Mouse (Mus musculus): ENCODE results near the gene Fam20a. TPM values are rescaled to one million over a fixed set of nuclear protein-coding genes. Genes with fewer than 3 reads are reported as not detected.

The Fam20a gene
- polyA plus RNA-seq, 1 experiment from 2014 or later, result 7.8 TPM

DNA sequence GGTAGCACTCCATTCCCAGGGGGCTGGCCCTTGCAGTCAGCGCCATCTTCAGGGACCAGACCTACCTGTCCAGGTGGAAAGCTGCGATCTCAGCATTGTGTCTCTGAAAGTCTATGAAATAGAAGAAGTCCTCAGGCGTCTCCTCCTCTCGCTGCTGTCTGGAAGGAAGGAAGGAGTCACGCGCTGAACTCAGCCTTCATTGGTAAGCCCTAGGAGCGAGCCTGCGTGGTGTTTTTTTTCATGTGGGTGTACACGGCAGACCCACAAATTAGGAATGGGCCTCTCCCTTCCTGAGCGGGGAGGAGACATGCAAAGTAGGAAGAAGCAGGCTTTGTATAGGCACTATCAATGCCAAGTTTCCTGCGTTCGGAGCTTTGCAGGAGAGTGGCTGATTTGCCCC, 43.8 kb downstream of the Fam20a start:
- ATAC-seq (ENCODE audit: low read depth), result no peak
- Histone ChIP-seq H3K9ac (replicated peaks; ENCODE audit: low read depth, low read length) (no peak overlapping the region), H3K36me3 (ENCODE audit: control insufficient read depth, insufficient read depth, low read length) (no peaks in the 10 kb centered on the region), H3K27me3 (ENCODE audit: control insufficient read depth, insufficient read depth, low read length) (no peaks in the 10 kb centered on the region), H3K27ac (ENCODE audit: low read depth, low read length) (no peak overlapping the region), H3K4me3 (ENCODE audit: low read depth, low read length) (no peak overlapping the region), H3K4me2 (ENCODE audit: low read depth, low read length) (no peak overlapping the region), H3K4me1 (ENCODE audit: control insufficient read depth, insufficient read depth, low read length) (no peaks in the 10 kb centered on the region), H3K9me3 (ENCODE audit: control insufficient read depth, low read length) (no peaks in the 10 kb centered on the region)
- 79% methylated on average over 12 of the region's 12 CpGs for WGBS

DNA sequence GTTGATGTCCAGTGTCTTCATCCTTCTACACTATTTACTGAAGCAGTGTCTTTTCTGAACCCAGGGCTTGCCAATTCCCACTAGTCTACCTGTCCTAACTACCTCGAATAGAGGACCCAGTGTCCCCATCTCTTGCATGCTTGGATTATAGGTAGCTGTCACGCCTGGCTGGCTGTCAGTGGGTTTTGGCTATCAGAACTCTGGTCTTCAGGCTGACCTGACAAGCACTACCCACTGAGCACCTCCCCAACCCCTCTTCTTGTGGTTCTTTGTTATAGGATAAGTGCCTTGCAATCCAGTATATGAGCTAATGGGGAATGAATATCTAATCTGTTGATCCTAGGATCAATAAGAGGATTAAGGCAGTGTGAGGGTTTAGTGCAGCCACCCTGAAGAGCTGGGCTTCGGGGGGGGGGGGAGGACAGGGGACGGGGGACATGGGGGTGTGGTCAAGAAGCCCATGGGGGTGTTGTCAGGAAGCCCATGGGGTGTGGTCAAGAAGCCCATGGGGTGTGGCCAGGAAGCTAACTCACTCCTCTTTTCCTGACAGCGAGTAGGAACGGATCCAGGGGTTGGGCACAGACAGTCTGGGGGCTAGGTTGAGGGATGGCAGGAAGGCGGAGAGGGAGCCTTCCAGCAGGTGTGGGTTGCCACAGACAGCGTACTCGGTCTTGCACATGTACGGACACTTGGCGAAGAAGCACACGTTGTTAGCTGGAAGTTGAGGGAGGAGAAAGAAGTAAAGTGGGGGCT, 45.3 kb downstream of the Fam20a start:
- Histone ChIP-seq H3K4me3 (ENCODE audit: low read depth, low read length) (no peak overlapping the region), H3K27ac (ENCODE audit: low read depth, low read length) (no peak overlapping the region), H3K9ac (replicated peaks; ENCODE audit: low read depth, low read length) (no peak overlapping the region), H3K27me3 (ENCODE audit: control insufficient read depth, insufficient read depth, low read length) (no peaks in the 10 kb centered on the region), H3K36me3 (ENCODE audit: control insufficient read depth, insufficient read depth, low read length) (no peaks in the 10 kb centered on the region), H3K4me2 (ENCODE audit: low read depth, low read length) (no peak overlapping the region), H3K4me1 (ENCODE audit: control insufficient read depth, insufficient read depth, low read length) (no peaks in the 10 kb centered on the region), H3K9me3 (ENCODE audit: control insufficient read depth, low read length) (no peaks in the 10 kb centered on the region)
- no peak for ATAC-seq (ENCODE audit: low read depth)
- WGBS, result 77% methylated on average over 12 of the region's 12 CpGs

DNA sequence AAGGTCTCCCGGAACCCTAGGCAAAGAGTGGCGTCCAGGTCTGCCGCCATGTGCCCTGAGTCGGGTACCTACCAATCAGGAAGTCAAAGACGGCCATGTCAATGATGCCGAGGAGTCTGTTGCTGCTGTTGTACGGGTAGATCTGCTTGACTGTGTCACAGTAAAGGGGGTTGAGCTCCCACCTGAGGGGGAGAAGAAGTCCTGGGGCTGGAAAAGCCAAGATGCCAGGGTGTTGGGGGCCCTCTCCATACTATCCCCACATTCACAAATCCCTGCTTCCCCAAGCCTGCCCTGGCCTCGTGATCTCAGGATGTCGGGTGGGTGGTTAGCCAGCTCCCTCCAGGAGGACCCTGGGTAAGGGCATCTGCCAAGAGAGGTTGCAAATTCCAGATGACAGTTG, 46.3 kb downstream of the Fam20a start:
- Histone ChIP-seq H3K4me3 (ENCODE audit: low read depth, low read length) (no peak overlapping the region), H3K36me3 (ENCODE audit: control insufficient read depth, insufficient read depth, low read length) (no peaks in the 10 kb centered on the region), H3K9me3 (ENCODE audit: control insufficient read depth, low read length) (no peaks in the 10 kb centered on the region), H3K4me2 (ENCODE audit: low read depth, low read length) (no peak overlapping the region), H3K27me3 (ENCODE audit: control insufficient read depth, insufficient read depth, low read length) (no peaks in the 10 kb centered on the region), H3K9ac (replicated peaks; ENCODE audit: low read depth, low read length) (no peak overlapping the region), H3K4me1 (ENCODE audit: control insufficient read depth, insufficient read depth, low read length) (no peaks in the 10 kb centered on the region), H3K27ac (ENCODE audit: low read depth, low read length) (no peak overlapping the region)
- ATAC-seq (ENCODE audit: low read depth), result no peak
- WGBS, result 89% methylated on average over 9 of the region's 9 CpGs

DNA sequence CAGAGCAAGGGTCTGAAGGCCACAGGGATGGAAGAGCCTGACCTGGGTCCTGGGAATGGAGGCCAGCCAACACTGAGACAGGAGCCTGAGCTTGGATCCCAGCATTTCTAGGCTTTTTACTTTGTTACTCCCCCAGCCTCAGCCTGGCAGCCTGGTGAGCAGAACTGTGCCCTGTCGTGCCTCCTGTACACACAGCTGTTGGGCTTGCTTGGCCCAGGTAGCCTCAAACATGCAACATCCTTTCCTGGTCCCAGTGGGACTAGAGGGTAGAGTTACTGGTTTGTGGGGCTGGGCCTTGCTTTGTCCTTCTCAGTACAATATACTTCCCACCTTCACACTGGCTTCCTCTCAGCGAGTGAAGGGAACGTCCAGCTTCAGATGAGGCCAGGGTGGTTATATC, 46.9 kb downstream of the Fam20a start:
- Histone ChIP-seq H3K36me3 (ENCODE audit: control insufficient read depth, insufficient read depth, low read length) (no peaks in the 10 kb centered on the region), H3K9ac (replicated peaks; ENCODE audit: low read depth, low read length) (no peak overlapping the region), H3K27me3 (ENCODE audit: control insufficient read depth, insufficient read depth, low read length) (no peaks in the 10 kb centered on the region), H3K27ac (ENCODE audit: low read depth, low read length) (no peak overlapping the region), H3K4me3 (ENCODE audit: low read depth, low read length) (no peak overlapping the region), H3K9me3 (ENCODE audit: control insufficient read depth, low read length) (no peaks in the 10 kb centered on the region), H3K4me1 (ENCODE audit: control insufficient read depth, insufficient read depth, low read length) (no peaks in the 10 kb centered on the region), H3K4me2 (ENCODE audit: low read depth, low read length) (no peak overlapping the region)
- no peak for ATAC-seq (ENCODE audit: low read depth)
- 88% methylated on average over 3 of the region's 3 CpGs for WGBS

DNA sequence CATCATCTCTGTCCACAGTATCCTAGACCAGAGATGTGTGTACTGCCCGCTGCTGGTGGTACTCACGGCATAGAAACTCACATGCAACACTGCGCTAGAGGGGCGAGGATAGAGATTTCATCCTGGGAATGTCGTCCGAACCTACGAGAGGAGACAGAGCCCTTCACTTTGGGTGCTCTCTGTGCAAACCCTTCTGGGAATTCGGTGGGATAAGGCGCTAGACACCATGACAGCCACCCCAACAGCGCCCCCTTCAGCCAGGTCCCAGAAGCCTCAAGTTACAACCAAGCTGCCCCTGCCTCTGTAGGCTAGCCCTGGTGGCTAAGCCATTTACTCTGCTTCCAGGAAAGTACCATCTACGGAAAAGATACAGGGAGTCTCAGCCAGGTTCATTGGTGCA, 47.5 kb downstream of the Fam20a start:
- no peaks in the 10 kb centered on the region for H3K9me3 ChIP-seq (ENCODE audit: control insufficient read depth, low read length)
- H3K9ac ChIP-seq (replicated peaks; ENCODE audit: low read depth, low read length), result no peak overlapping the region
- no peaks in the 10 kb centered on the region for H3K4me1 ChIP-seq (ENCODE audit: control insufficient read depth, insufficient read depth, low read length)
- ATAC-seq (ENCODE audit: low read depth), result no peak
- H3K27ac ChIP-seq (ENCODE audit: low read depth, low read length), result no peak overlapping the region
- 79% methylated on average over 11 of the region's 11 CpGs for WGBS
- H3K27me3 ChIP-seq (ENCODE audit: control insufficient read depth, insufficient read depth, low read length), result no peaks in the 10 kb centered on the region
- H3K4me2 ChIP-seq (ENCODE audit: low read depth, low read length), result no peak overlapping the region
- no peak overlapping the region for H3K4me3 ChIP-seq (ENCODE audit: low read depth, low read length)
- 0 out of 2 replicates have a peak, but pooled peaks cover 3% of the 10 kb centered on the region for H3K36me3 ChIP-seq (ENCODE audit: control insufficient read depth, insufficient read depth, low read length)

DNA sequence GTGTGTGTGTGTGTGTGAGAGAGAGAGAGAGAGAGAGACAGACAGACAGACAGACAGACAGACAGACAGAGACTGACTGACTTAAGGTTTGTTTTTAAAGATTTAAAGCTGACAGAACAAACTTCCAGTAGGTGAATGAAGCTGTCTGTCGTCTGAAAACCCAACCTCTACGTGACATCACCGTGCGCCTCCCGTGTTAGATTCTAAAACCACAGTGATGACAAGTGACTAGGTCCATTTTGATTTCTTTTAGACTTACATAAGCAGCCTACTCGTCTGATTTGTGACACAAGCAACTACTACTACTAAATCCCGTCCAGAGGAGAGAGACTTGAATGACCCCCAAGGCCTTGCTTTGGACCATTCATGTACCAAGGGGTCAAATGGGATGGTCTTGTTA, 48.3 kb downstream of the Fam20a start:
- no peaks in the 10 kb centered on the region for H3K4me1 ChIP-seq (ENCODE audit: control insufficient read depth, insufficient read depth, low read length)
- no peak for ATAC-seq (ENCODE audit: low read depth)
- H3K27ac ChIP-seq (ENCODE audit: low read depth, low read length), result no peak overlapping the region
- H3K9ac ChIP-seq (replicated peaks; ENCODE audit: low read depth, low read length), result no peak overlapping the region
- peaks cover 4% of the 10 kb centered on the region; the same call in 1 of the 2 replicates for H3K36me3 ChIP-seq (ENCODE audit: control insufficient read depth, insufficient read depth, low read length)
- H3K4me2 ChIP-seq (ENCODE audit: low read depth, low read length), result no peak overlapping the region
- no peak overlapping the region for H3K4me3 ChIP-seq (ENCODE audit: low read depth, low read length)
- no peaks in the 10 kb centered on the region for H3K27me3 ChIP-seq (ENCODE audit: control insufficient read depth, insufficient read depth, low read length)
- WGBS, result 89% methylated on average over 7 of the region's 7 CpGs
- H3K9me3 ChIP-seq (ENCODE audit: control insufficient read depth, low read length), result no peaks in the 10 kb centered on the region

DNA sequence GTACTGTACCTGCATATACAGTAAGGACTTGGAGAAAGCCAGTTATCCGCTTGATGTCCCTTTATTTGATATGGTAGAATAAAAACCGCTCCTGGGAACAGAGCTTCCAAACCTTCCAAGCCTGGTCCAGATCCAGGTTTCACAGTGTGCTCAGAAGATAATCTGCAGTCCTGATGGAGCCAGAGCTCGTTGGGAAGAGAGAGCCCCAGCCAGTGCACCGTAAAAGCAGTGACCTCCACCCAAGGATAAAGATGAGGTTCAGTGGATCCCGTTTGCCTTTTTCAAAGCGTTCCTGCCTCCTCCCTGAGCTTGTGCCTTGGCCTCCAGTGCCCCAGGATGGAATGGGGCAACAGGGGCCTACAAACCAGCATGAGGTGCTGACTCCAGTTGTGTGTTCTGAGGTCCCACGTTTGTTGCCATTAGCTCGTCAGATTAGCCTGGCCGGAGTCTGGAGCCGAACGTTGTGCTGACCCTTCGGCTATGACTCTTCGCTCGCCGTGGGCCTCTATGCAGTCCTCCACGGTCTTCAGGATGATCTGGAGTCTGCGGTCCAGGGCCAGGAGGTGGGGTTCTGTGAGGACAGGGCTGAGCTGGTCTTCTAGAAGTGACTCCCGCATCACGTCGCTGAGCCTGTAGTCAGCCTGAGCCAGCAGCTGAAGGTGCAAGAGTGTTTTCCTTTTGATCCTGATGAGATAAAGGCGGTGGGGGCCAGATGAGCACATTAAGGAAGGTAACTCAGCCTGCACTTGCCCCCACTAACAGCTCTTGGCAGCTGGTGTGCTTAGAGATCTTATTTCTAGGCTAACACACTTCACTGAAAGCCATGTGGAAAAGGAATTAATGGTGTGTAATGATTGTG, 49.0 kb downstream of the Fam20a start:
- H3K4me1 ChIP-seq (ENCODE audit: control insufficient read depth, insufficient read depth, low read length), result no peaks in the 10 kb centered on the region
- H3K27me3 ChIP-seq (ENCODE audit: control insufficient read depth, insufficient read depth, low read length), result no peaks in the 10 kb centered on the region
- no peak overlapping the region for H3K4me3 ChIP-seq (ENCODE audit: low read depth, low read length)
- ATAC-seq (ENCODE audit: low read depth), result no peak
- no peaks in the 10 kb centered on the region for H3K9me3 ChIP-seq (ENCODE audit: control insufficient read depth, low read length)
- peaks cover 10% of the 10 kb centered on the region for H3K36me3 ChIP-seq (ENCODE audit: control insufficient read depth, insufficient read depth, low read length)
- no peak overlapping the region for H3K4me2 ChIP-seq (ENCODE audit: low read depth, low read length)
- no peak overlapping the region for H3K9ac ChIP-seq (replicated peaks; ENCODE audit: low read depth, low read length)
- WGBS, result 78% methylated on average over 21 of the region's 21 CpGs
- H3K27ac ChIP-seq (ENCODE audit: low read depth, low read length), result no peak overlapping the region

DNA sequence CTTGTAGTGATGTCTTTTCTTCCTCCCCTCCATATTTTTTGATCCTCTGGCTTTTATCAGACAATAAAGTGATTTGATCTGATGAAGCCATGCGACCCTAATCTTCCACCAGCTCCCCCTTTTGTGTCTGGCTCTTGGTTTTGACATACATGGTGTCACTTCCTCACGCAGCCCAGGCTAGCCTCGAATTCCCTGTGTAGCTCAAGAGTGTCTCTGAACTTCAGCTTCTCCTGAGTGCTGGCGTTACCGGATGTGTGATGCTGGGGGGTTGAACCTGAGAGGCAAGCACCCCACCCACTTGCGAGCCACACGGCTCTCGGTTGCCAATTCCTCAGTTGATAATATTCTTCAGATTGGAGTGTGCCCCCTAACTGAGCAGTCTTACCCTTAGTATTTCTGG, 49.7 kb downstream of the Fam20a start:
- no peak overlapping the region for H3K4me2 ChIP-seq (ENCODE audit: low read depth, low read length)
- peaks cover 17% of the 10 kb centered on the region for H3K36me3 ChIP-seq (ENCODE audit: control insufficient read depth, insufficient read depth, low read length)
- no peaks in the 10 kb centered on the region for H3K4me1 ChIP-seq (ENCODE audit: control insufficient read depth, insufficient read depth, low read length)
- WGBS, result 94% methylated on average over 8 of the region's 8 CpGs
- no peak overlapping the region for H3K9ac ChIP-seq (replicated peaks; ENCODE audit: low read depth, low read length)
- H3K9me3 ChIP-seq (ENCODE audit: control insufficient read depth, low read length), result no peaks in the 10 kb centered on the region
- H3K27ac ChIP-seq (ENCODE audit: low read depth, low read length), result no peak overlapping the region
- no peaks in the 10 kb centered on the region for H3K27me3 ChIP-seq (ENCODE audit: control insufficient read depth, insufficient read depth, low read length)
- no peak for ATAC-seq (ENCODE audit: low read depth)
- H3K4me3 ChIP-seq (ENCODE audit: low read depth, low read length), result no peak overlapping the region

DNA sequence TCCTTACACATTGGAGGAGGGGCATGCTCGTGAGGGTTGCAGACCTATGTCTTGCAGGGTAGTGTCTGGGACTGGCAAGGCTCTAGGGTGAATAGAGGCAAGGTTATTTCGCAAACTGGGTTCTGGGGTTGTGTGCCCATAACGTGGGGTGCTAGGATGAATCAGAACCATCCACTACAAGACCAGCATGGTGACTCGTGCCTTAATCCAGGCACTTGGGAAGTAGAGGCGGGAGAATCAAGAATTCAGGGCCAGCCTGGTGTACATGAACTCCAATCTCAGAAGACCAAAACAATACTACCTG, 50.1 kb downstream of the Fam20a start:
- Histone ChIP-seq H3K9ac (replicated peaks; ENCODE audit: low read depth, low read length) (no peak overlapping the region), H3K9me3 (ENCODE audit: control insufficient read depth, low read length) (no peaks in the 10 kb centered on the region), H3K4me2 (ENCODE audit: low read depth, low read length) (no peak overlapping the region), H3K4me3 (ENCODE audit: low read depth, low read length) (no peak overlapping the region), H3K36me3 (ENCODE audit: control insufficient read depth, insufficient read depth, low read length) (peaks cover 22% of the 10 kb centered on the region), H3K4me1 (ENCODE audit: control insufficient read depth, insufficient read depth, low read length) (no peaks in the 10 kb centered on the region), H3K27me3 (ENCODE audit: control insufficient read depth, insufficient read depth, low read length) (no peaks in the 10 kb centered on the region), H3K27ac (ENCODE audit: low read depth, low read length) (no peak overlapping the region)
- ATAC-seq (ENCODE audit: low read depth), result no peak
- 90% methylated on average over 5 of the region's 5 CpGs for WGBS

Measured in neural tube, embryonic 14.5 days (tissue).